Mouse (Mus musculus): Measurements from ENCODE around the gene Tex12.

Gene Tex12

GRCm38 (mm10) chr9:50518781-50519180, 42.3 kb downstream of the Tex12 start:
- no peak for DNase-seq (ENCODE audit: low read depth, low spot score)

GRCm38 (mm10) chr9:50515462-50515861, 45.7 kb downstream of the Tex12 start:
- no peak for DNase-seq (ENCODE audit: low read depth, low spot score)

- DNase-seq (ENCODE audit: low read depth, low spot score) = no peak
Measured at GRCm38 (mm10) chr9:50507570-50507969, 53.6 kb downstream of the Tex12 start.

Data from telencephalon, adult 2 months (tissue).